Mouse (Mus musculus): ENCODE measurements around the gene Btd.

- no peak for TF ChIP-seq CTCF (IDR thresholded peaks at IDR 0.05; ENCODE audit: low read depth, low read length)
- TF ChIP-seq POLR2A (IDR thresholded peaks at IDR 0.05; ENCODE audit: insufficient read depth, low read length): no peak
- TF ChIP-seq EP300 (IDR thresholded peaks at IDR 0.05; ENCODE audit: insufficient read depth, low read depth, low read length): no peak
Measured at GRCm38 (mm10) chr14:31591243-31591642, 49.6 kb upstream of the Btd start, which contains the start of gene Colq.
